Mouse (Mus musculus): ENCODE measurements around the gene Abhd4.

Gene Abhd4

GRCm38 (mm10) chr14:54276446-54276845 lies 22.5 kb downstream of the Abhd4 start:
- no peak for DNase-seq (ENCODE audit: low read depth, low spot score)

GRCm38 (mm10) chr14:54284839-54285238 lies 30.9 kb downstream of the Abhd4 start, which contains the start of gene Olfr49:
Gene Olfr49, minus strand, starts transcription at chr14:54284939.
- DNase-seq (ENCODE audit: low read depth, low spot score), result no peak

GRCm38 (mm10) chr14:54300136-54300535 lies 46.1 kb downstream of the Abhd4 start:
- no peak for DNase-seq (ENCODE audit: low read depth, low spot score)

- no peak for DNase-seq (ENCODE audit: low read depth, low spot score)
These were observed 46.7 kb downstream of the Abhd4 start for GRCm38 (mm10) chr14:54300676-54301075.

- peak; percentile 8 for DNase-seq (ENCODE audit: low read depth, low spot score)
These were observed 57.8 kb downstream of the Abhd4 start for GRCm38 (mm10) chr14:54311763-54312162.
